Mouse (Mus musculus) stomach, postnatal 0 days (tissue): ENCODE results near the gene 9330182L06Rik.

ENCODE experiments used
- CTCF ChIP-seq: IDR thresholded peaks from 2 replicates; pipeline ENCODE4 v1.5.1; 2016; ENCODE audit warnings: antibody characterized with exemption, low read depth, mild to moderate bottlenecking, moderate library complexity
- EP300 ChIP-seq: optimal IDR thresholded peaks from 2 replicates; pipeline ENCODE3; 2016; ENCODE audit warnings: antibody characterized with exemption

DNA sequence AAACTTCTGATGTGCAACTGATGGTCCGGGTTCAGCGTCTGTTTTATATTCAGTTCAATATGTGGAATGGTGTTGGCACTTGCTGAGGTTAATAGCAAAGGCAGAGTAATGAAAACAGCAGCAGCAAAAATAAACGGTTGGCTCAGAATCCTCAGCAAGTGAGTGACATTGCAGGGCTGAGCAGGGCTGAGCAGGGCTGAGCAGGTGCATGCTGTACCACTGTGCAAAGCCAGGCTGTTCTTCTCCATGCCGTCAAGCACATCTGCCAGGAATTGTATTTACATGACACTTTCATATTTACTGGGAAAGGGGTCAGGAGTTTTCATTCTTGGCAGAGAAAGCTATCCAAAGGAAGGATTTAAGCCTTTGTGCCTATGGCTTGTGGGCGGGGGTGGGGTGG, 78.7 kb downstream of the 9330182L06Rik start:
- TF ChIP-seq CTCF (no peak), EP300 (no peak)
